ENCODE assay signal across 24 mouse cellular contexts in the genomic region with DNA sequence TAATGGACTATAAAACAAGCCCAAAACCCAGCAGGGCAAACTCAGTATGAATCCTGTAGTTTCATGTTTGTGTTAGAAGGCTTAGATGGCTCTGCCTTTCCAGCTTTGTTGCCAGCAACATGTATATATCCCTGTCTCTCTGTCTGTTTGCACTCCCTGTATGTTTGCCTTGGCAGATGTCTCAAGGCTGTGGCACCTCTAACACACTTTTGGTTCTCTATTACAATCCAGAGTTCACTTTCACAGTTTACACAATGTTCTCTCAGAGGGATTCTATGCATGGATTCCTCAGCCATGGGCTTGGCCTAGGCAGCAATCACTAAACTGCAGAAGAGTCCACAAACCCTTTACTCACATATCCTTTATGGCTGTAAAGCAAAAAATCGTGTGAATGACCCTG. TPM values are rescaled to one million over a fixed set of nuclear protein-coding genes. Genes with fewer than 3 reads are reported as not detected.
"Had no signal": no experiment of that assay in that cellular context is flagged by ENCODE, and none has a peak within 500 bp of the region (broad histone marks: within the 10 kb centered on the region; RNA-seq: fewer than 3 reads in every experiment).

No protein-coding gene starts in this region.

- H3K27me3 ChIP-seq: limb, embryonic 15.5 days; liver, embryonic 15.5 days; midbrain, embryonic 15.5 days; neural tube, embryonic 12.5 days had no signal

- H3K27ac ChIP-seq: left cerebral cortex, adult 2 months; limb, embryonic 12.5 days; limb, embryonic 15.5 days; liver, embryonic 15.5 days; macrophage; midbrain, embryonic 12.5 days; midbrain, embryonic 15.5 days; neural tube, embryonic 12.5 days; neural tube, embryonic 15.5 days; stomach, postnatal 0 days had no signal

- H3K36me3 ChIP-seq: limb, embryonic 12.5 days; limb, embryonic 15.5 days; liver, embryonic 15.5 days; midbrain, embryonic 12.5 days; midbrain, embryonic 15.5 days; neural tube, embryonic 12.5 days; neural tube, embryonic 15.5 days had no signal

- H3K9ac ChIP-seq: limb, embryonic 12.5 days; limb, embryonic 15.5 days; liver, embryonic 15.5 days; lung, embryonic 14.5 days; midbrain, embryonic 12.5 days; midbrain, embryonic 15.5 days; neural tube, embryonic 12.5 days; neural tube, embryonic 15.5 days had no signal

- DNase-seq: kidney, adult 18-20 months; kidney, adult 9 months; kidney, postnatal 14 days; layer of hippocampus, postnatal 36 days; left cerebral cortex, postnatal 4 days; lung, embryonic 14.5 days; right cerebral cortex, adult 18-20 months; right cerebral cortex, postnatal 14 days; right cerebral cortex, postnatal 4 days; thymus, adult 18-20 months; thymus, postnatal 36 days had no signal

- H3K4me1 ChIP-seq: limb, embryonic 12.5 days; limb, embryonic 15.5 days; liver, embryonic 15.5 days; midbrain, embryonic 12.5 days; midbrain, embryonic 15.5 days; neural tube, embryonic 12.5 days; neural tube, embryonic 15.5 days had no signal

- H3K9me3 ChIP-seq: limb, embryonic 12.5 days; limb, embryonic 15.5 days; liver, embryonic 15.5 days; midbrain, embryonic 12.5 days; midbrain, embryonic 15.5 days; neural tube, embryonic 12.5 days; neural tube, embryonic 15.5 days had no signal

- H3K4me3 ChIP-seq: left cerebral cortex, adult 2 months; limb, embryonic 12.5 days; limb, embryonic 15.5 days; liver, embryonic 15.5 days; midbrain, embryonic 12.5 days; midbrain, embryonic 15.5 days; neural tube, embryonic 12.5 days; neural tube, embryonic 15.5 days had no signal

- ATAC-seq: intestine, embryonic 16.5 days; lung, postnatal 0 days; midbrain, embryonic 15.5 days had no signal

- H3K4me2 ChIP-seq: limb, embryonic 12.5 days; limb, embryonic 15.5 days; liver, embryonic 15.5 days; lung, embryonic 14.5 days; midbrain, embryonic 12.5 days; midbrain, embryonic 15.5 days; neural tube, embryonic 12.5 days; neural tube, embryonic 15.5 days had no signal

RNA-seq across cellular contexts. Expression of gene Nexmif, which starts 50.9 kb away (rescaled TPM):
- total RNA-seq: megakaryocyte, adult 5-6 weeks had no signal
- polyA plus RNA-seq: macrophage had no signal
